Mouse (Mus musculus): ENCODE results near the gene Cul7.

The Cul7 gene

DNA sequence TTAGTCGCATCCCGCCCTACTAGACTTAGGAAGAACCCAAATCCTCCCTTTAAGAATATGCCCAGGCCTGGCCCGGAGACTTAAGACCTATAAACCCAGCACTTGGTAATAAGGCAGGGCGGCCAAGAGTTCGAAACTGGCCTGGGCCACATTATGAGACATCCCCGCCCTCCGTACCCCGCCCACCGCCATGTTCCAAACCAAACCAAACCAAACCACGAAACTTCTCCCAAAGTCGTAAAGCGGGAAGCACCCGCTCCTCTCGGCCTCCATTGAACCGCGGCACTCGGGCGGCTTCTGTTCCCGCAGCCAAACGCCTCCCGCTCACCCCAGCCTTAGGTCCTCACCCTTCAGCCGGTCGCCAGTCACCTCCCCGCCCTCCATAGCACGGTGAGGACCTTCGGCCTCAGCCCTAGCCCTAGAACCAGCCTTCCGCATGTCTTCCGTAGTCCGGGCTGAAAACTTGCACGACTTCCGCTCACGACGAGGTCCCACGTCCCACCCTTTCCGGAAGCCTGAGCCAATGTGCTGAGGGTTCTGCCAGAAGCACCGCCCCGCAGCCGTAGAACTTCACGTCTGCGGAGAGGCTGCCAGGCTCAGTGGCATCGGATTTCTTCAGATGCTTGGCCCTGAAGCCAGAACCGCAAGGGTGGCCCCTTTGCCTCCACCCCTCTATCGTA lies 23.9 kb downstream of the Cul7 start, which contains the start of gene Rrp36:
Rrp36 (minus strand) TSS at position 503 of the 680 bp plus-strand sequence.
- peak; percentile 90 for DNase-seq (ENCODE audit: low read depth)

DNA sequence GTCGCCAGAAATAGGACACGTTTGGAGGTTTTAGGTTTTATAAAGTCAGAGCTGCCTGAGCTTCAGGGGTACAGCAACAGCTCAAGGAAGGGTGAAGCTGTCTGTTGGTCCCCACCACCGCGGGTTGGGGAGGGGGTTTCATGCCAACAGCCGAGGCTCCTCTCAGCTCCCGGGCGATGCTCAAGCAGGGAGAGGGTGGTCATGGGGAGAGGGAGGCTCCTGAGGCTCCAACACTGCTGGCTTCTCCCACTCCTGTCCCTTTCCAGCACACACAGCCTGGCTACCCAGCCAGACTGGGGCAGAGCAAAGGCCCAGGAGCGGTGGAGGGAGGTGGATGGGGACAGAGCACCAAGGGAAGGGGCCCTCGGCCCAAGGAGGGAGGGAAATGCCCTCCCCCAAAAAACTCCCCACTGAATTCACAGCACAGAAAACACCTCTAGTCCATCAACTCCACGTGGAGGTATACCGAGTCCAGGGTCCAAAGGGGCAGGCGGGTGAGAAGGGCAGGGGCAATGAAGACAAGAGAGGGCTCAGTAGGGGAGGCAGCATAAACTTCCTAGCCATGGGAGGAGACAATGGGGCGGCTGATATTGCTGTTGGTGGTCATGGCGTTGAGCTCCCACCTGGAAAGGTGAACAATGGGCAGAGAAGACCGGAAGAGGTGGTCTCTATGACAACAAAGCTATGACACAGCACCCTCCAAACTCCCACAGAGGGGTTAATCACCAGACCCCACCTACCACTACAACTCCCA lies 24.6 kb downstream of the Cul7 start:
- no peak for DNase-seq (ENCODE audit: low read depth)

DNA sequence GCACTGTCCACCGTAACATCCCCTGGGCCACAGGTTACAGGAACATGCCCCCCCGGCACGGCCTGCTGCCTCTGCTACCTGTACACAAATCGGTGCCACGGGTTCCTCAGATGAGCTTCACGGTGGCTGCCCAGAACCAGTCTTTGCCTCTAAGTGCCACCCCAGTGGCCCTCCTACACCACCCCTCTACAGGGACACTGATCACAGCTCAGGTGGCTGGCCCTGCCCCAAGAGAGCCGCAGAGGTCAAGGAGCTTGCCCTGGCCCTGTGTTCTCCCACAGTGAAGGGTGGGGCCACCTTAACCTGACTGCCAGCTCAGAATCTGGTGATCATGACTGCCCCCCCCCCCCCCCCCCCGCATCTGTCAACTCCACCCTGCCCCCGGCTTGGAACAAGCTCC lies 28.3 kb downstream of the Cul7 start, which contains the start of gene Mea1:
Mea1 (plus strand) TSS at position 378 of the 400 bp plus-strand sequence.
- DNase-seq (ENCODE audit: low read depth): no peak

DNA sequence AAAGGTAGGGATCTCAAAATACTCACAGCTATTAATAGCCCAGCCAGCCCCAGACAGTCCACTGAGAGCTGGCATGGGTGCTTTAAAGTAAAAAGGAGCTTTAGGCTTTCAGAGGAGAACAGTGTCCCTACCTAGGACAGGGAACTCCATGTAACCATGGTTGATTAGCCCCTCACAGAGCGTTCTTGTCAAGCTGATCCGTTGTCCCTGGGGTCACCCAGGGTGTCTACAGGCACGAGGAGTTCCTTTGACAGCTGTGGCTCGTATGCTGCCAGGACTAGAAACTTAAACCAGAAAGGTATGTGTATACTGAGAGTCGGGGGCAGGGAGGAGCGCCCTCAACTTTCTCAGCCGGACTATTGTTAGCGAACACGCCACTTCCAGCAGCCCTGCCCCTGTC lies 28.8 kb downstream of the Cul7 start:
- DNase-seq (ENCODE audit: low read depth): no peak

DNA sequence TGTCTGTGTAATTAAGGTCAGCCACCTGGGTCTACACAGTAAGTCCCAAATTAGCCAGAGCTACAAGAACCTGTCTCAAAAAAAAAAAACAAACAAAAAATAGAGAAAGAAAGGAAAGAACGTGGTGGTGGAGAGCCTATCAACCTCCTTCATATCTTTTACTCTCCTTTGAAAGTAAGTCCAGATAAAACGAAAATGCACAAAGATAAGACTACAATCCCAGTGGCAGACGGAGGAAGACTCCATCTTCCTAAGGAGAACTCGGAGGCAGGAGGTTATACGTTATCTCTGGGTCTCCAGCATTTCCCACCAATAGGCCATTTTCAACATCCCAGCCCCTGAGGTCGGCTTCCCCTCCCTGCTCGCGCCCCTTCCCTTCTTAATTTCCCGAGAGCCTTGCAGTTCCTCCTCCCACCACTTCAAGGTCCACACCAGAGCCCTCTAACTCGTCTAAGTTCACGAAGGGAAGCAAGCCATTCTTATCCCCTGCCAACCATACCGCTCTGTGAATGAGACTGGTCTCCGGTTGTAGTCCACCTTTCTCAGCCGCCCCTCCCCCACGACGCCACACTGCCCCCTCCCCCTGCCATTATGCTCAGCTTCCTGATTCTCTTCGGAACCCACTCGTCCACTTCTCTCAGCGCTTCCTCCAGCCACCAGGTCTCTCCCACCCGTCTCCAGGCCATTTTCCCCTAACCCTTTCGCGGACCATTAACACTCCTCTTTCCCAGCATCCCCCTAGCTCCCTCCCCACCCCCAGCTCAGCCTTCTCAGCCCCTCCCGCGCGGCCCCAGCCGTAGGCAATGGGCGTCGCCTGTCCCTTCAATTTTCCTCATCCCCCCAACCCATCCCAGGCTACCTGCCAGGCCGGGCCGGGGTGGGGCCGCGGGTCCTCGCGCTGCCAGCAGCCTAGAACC lies 30.0 kb downstream of the Cul7 start:
- DNase-seq (ENCODE audit: low read depth): peak; percentile 34

DNA sequence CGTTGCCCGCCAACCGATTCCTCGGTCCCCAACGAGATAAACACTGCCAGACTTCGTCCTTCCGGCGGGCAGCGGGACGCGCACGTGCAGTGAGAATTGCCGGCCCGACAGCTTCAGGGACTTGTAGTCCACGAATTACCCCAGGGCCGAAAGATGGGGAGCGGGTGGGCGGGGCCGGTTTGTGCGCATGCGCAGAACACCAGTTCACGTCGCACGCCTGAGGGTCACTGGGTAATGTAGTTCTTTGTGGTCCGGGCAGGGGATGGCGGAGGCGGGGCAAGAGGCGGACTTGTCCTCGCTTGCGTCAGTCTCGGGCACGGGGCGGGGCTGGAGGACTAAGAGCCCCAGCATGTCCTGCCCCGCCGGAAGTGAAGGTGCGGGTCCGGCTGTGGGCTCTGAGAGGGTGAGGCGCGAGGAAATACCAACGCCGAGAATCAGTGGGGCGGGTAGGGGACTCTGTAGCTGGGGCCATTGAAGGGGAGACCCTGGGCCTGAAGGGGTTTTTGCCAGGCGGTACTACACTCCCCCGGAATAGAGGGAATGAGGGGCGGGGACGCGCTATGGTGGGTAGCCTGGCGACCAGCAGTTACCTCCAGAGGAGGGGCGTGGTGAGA lies 30.7 kb downstream of the Cul7 start, which contains the start of gene Klhdc3:
Klhdc3 (minus strand) TSS at position 155 of the 614 bp plus-strand sequence.
- peak; percentile 98 for DNase-seq (ENCODE audit: low read depth)

DNA sequence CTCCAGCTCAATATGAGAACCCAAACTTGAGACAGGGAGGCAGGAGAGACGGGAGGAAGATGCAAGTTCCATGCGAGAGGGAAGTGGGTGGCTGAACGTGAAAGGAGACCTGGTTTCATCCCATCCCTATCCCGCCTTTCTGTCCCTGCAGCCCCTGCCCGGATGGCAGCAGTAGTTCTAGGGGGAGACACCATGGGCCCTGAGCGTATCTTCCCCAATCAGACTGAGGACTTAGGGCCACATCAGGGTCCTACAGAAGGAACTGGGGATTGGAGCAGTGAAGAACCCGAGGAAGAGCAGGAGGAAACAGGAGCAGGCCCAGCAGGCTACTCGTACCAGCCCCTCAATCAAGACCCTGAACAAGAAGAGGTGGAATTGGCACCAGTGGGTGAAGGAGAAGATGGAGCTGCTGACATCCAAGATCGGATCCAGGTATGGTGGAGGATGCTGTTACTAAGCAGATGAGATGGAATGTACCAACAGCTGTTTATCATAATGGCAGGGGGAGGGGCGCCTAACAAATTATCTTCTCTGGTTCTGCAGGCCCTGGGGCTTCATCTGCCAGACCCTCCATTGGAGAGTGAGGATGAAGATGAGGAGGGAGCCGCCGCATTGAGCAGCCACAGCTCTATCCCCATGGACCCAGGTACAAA lies 31.5 kb downstream of the Cul7 start:
- no peak for DNase-seq (ENCODE audit: low read depth)

DNA sequence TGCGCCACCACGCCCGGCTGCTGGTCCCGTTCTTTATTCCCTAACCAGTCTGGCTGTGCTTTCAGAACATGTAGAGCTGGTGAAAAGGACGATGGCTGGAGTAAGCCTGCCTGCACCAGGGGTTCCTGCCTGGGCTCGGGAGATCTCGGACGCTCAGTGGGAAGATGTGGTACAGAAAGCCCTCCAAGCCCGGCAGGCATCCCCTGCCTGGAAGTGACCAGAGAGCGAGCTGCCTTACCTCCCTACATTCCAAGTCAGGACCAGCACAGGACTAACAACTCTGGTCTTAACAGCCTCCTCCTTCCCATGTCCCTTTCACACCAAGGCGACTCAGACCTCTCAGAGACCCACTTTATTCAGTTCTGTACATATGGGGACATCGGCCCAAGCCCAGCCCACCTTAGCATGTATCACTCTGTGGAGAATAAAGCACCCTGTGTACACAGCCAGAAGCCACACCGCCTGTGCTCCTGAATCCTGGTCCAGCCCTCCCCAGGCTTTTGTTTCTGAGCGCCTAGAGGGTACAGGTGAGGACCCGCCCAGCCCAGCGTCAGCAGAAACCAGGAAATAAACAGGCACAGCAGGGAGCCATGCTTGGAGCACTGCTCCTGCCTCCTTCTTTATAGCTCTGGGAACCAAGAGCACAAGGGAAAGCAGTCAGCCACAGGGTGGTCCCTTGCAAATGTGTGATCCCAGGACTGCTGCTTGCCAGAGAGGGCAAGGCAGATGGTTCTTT lies 32.7 kb downstream of the Cul7 start:
- DNase-seq (ENCODE audit: low read depth): no peak

DNA sequence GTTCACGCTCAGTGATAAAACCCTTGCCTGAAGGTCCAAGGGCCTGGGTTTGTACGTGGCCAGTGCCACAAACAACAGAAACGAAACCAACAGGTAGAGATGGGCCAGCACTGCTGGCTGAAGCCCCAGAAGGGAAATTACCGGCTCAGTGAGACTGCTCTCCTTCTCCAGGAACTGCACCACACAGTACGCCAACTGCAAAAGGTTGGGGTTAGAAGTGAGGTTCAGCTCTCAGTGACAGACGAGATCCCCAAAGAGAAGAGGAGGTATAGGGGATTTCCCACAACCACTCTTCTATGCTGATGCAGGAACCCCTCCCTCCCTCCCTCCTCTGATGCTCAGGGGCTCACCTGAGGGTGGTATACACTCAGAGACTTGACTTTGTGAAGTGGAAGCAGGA lies 35.8 kb downstream of the Cul7 start:
- DNase-seq (ENCODE audit: low read depth): no peak

DNA sequence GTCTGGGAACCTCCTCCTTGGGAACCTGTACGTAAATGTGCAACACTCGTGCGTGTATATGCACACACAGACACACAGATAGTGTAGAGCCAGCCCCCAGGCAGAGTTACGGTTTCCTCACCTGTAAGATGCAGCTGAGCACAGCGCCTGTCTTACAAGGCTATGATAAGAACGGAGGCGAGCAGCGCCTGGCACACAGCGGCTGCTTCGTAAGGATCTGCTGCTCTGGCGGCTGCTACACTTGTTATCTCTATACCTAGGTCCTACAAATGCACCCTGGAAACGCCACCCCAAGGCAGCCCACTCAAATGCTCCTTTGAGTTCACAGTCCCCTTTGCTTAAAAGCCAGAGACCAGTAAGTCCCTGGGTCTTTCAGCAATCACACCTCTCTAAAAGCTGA lies 40.5 kb downstream of the Cul7 start:
- DNase-seq (ENCODE audit: low read depth): no peak

DNA sequence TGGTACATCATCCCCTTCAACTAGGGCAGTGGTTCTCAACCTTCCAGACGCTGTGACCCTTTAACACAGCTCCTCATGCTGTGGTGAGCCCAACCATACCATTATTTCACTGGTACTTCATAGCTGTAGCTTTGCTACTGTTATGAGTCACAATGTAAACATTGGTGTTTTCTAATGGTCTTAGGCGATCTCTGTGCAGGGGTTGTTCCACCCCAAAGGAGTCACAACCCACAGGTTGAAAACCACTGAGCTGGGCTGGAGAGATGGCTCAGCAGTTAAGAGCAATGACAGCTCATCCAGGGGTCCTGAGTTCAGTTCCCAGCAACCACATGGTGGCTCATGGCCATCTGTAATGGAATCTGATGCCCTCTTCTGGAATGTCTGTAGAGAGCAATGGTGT lies 41.3 kb downstream of the Cul7 start:
- DNase-seq (ENCODE audit: low read depth): no peak

DNA sequence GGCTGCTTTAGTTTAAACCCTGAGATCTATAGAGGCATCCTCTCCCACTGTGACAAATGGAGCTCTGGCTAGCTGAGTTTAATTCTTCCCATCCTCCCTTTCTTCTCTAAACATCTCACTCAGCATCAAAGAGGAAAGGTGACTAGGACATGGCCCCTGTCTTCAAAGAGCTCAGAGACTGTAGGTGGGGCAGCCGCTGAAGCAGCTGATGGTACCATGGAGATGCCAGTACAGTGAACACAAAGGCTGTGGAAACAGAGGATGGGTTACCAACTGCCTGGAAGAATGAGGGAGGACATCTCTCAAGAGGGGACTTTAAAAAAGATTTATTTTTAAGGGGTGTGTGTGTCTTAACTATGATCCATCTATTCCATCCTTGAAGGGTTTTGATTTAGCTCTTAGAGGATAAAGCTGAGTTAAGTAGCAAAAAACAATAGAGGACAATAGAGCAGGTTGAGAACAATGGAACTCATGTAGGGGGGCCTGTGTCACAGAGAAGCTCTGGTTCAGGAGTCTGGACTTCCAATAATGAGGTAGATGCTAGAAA lies 44.5 kb downstream of the Cul7 start:
- DNase-seq (ENCODE audit: low read depth): no peak

DNA sequence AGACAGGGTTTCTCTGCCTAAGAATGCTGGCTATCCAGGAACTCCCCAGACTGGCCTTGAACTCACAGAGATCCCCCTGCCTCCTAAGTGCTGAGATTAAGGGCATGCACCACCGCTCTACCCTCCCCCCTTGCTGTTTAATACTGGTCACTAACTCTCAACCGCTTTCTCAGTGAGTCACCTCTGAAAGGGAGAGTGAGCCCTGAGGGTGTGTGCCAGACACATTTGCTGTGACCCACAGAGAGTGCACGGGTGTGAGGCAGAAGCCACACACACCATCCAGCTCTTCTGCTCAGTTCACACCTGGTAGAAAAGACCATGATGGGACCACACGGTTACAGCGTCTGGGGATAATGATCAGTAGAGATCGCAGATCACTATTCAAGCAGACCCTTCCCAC lies 48.4 kb downstream of the Cul7 start:
- DNase-seq (ENCODE audit: low read depth): no peak

DNA sequence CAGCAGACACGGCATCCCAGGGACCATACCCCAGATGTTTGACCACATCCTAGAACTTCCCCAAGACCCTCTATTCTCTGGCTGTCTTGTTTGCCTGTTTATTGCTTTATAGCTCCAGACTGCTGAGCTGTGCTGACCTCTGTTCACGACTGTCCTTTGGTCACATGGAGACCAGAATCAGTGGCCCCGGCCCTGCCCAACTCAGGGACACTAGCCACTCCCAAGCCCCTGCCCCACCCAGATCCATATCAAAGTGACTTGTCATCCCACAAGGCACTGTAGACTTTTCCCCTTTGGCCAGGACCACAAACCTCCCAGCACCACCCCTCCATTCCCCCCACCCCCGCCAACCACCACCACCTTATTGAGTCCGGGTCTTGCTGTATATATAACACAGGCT lies 49.1 kb downstream of the Cul7 start:
- DNase-seq (ENCODE audit: low read depth): no peak

DNA sequence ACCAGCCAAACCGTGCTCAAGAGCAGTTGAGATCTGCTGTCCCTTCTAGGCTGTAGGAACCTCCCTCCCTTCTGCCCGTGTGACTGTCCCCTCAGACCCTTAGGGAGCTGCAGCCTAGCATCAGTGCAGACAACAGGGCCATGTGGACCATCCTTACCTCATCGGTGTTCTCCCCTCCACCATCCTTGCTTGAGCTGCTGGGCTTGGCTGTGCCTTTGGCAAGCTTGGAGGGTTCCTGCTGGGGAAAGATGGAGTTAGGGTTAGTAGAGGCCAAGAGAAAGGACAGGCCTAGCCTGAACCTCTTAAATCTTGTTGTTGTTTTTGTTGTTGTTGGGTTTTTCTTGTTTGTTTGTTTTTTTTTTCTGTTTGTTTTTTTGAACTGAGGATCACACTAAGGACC lies 49.8 kb downstream of the Cul7 start:
- no peak for DNase-seq (ENCODE audit: low read depth)

DNA sequence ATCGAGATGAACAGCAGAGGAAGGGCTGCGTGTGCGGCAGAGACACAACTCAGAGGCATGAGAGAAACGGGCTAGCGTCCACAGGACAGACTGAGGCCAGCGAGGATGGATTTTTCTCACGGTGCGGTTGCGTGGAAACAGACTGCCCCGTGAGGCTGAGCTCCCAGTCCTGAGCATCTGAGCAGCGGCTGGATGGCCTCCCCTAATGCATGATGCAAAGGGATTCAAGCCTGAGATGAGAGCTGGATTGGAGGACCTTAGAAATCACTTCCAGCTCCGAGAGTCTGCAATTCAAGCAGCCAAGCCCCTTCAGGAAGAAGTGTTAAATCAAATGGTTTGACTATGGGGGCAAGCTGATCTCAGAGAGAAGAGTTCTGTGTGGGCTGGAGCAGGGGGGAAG lies 51.4 kb downstream of the Cul7 start:
- DNase-seq (ENCODE audit: low read depth): no peak

DNA sequence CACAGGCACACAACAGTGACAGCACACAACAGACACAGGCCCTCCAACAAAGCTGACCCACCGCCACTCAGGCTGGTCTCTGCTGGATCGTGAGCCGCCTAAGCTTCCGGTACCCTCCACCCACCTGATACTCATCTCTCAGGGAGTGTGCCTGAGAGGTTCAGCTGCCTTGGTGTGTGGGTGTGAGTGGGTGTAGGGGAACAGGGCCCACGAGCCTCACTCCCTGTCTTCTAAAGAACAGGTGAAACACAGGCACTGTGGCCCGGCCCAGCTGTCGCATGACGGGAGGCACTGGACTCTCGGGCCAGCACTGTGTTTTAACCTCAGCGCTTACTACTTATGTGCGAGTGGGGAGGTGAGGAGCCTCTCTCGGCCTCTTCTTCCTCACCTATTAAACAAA lies 52.0 kb downstream of the Cul7 start:
- DNase-seq (ENCODE audit: low read depth): no peak

DNA sequence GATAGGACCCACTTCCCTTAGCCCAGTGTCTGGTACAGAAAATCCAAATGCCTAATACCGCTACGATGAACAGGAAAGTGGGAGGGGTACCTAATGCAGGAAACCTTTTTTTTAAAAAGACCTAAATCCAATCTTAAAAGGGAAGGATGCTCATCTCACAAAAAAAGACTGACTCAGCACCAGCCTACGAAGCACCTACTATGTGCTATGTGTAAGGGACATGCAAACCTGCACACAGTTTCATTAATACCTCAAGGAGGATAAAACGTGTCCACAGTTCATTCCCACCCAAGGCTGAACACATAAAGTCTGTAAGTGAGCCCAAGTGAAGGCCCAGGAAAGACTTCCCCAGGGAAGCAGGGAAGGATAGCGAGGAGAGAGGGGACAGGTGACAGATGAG lies 52.4 kb downstream of the Cul7 start:
- no peak for DNase-seq (ENCODE audit: low read depth)

DNA sequence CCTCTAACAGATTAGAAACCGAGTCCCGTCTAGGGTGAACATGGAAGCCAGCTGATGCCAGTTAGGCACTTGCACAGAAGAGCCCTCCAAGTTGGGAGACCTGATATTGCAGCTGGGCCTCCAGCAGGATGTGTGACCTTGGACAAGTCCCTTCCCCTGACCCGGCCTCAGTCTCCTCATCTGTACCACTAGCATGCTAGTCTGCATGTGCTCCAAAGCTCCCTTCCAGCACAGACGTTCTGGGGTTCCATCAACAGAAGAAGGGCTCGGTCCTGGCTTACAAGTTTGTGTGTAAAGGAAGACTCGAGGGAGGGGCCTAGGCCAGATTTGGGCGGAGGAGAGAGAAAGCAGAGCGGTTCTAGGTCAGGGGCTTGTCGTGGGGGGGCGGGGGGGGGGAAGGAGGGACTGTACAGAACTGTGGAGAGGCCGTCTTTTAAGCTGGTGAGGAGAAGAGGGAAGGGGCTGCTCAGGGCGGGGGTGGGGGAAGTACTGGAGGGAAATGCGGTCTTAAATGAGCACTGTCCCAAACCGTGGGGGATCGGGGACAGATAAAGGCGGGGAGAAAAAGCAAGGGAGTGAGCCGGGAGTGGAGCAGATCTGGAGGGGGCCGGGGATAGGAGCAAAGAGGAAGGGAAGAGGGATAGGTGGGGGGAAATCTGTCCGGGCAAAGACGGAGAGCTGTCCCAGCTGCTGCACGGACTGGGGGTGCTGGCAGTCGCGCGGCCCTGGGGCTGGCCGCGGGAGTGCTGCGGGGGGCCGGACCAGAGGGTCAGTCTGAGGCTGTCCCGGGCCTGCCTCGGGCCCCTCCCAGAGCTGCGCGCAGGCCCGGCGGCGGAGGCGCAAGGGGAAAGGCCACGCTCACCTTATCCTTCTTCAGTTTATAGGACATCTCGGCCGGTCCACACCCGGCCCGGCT lies 54.1 kb downstream of the Cul7 start:
- no peak for DNase-seq (ENCODE audit: low read depth)
